Mouse (Mus musculus) ES-E14 (cell line): ENCODE measurements around the gene Fanca. TPM values are rescaled to one million over a fixed set of nuclear protein-coding genes. Genes with fewer than 3 reads are reported as not detected.

Source experiments
- DNase-seq: peaks from one replicate; pipeline ENCODE4 v3.0.0-alpha.2; 2013; ENCODE audit warnings: low read depth, low spot score
- H3K27ac ChIP-seq: 2 replicates; pipeline ENCODE4 v1.5.1; 2012; ENCODE audit warnings: low read depth, mild to moderate bottlenecking, low read length, moderate library complexity, mixed read lengths; ENCODE audit not compliant: poor library complexity, insufficient read depth, severe bottlenecking
- H3K36me3 ChIP-seq: 2 replicates; pipeline ENCODE4 v1.6.1; 2012; ENCODE audit warnings: mild to moderate bottlenecking, low read length, moderate library complexity, mixed read lengths; ENCODE audit not compliant: control insufficient read depth, poor library complexity, insufficient read depth, severe bottlenecking
- H3K4me1 ChIP-seq, 2 experiments: fragments of 150-350 bp in 1 of 2; sonication (generic) in 1 of 2; 2 replicates each; pipeline ENCODE4 v1.6.1; 2012; ENCODE audit warnings: low read length in 2 of 2, mild to moderate bottlenecking in 1 of 2, mixed read lengths in 1 of 2; ENCODE audit not compliant: control insufficient read depth in 2 of 2, insufficient read depth in 2 of 2, poor library complexity in 1 of 2
- H3K4me3 ChIP-seq, 2 experiments: fragments of 150-350 bp in 1 of 2; sonication (generic) in 1 of 2; 2 replicates each; pipeline ENCODE4 v1.5.1; 2012; ENCODE audit warnings: low read length in 2 of 2, low read depth in 1 of 2, mild to moderate bottlenecking in 1 of 2, mixed read lengths in 1 of 2; ENCODE audit not compliant: insufficient read depth in 1 of 2, poor library complexity in 1 of 2, severe bottlenecking in 1 of 2
- H3K9ac ChIP-seq: 2 replicates; pipeline ENCODE4 v1.6.1; 2012; ENCODE audit warnings: low read depth, mild to moderate bottlenecking, low read length, mixed read lengths; ENCODE audit not compliant: poor library complexity, insufficient read depth, severe bottlenecking
- H3K9me3 ChIP-seq: fragments of 150-350 bp; sonication (generic); 2 replicates; pipeline ENCODE4 v1.6.1; 2012; ENCODE audit warnings: low read depth, mild to moderate bottlenecking, low read length; ENCODE audit not compliant: control insufficient read depth, insufficient read depth
- CHD2 ChIP-seq: IDR thresholded peaks from 2 replicates; pipeline ENCODE4 v1.6.1; 2014; ENCODE audit warnings: mild to moderate bottlenecking, low read depth, low read length, inconsistent platforms
- HCFC1 ChIP-seq: IDR thresholded peaks from 2 replicates; pipeline ENCODE4 v1.6.1; 2012; ENCODE audit warnings: low read length, inconsistent platforms, borderline replicate concordance; ENCODE audit not compliant: insufficient read depth
- MAFK ChIP-seq: IDR thresholded peaks from 2 replicates; pipeline ENCODE4 v1.6.1; 2014; ENCODE audit warnings: mild to moderate bottlenecking, low read depth, low read length, inconsistent platforms; ENCODE audit not compliant: insufficient read depth
- ZC3H11A ChIP-seq: IDR thresholded peaks from 2 replicates; pipeline ENCODE4 v1.6.1; 2012; ENCODE audit warnings: low read depth, mild to moderate bottlenecking, inconsistent platforms, low read length, borderline replicate concordance
- ZNF384 ChIP-seq: IDR thresholded peaks from 2 replicates; pipeline ENCODE4 v1.6.1; 2012; ENCODE audit warnings: low read depth, low read length, inconsistent platforms
- in situ Hi-C, 2 experiments: fragments of 600-800 bp; cut with MboI; formaldehyde crosslinking; loops; one replicate each; pipeline ENCODE4 v1.15.1; 2025; ENCODE audit warnings: low sequenced_read_pairs in 2 of 2, inconsistent platforms in 1 of 2; ENCODE audit not compliant: unreplicated experiment in 2 of 2
- total RNA-seq: library from RNA; depleted of rRNA; stranded (reverse); fragments of 300-350 nt; gene quantifications from 2 replicates; pipeline ENCODE4 v1.2.3, GENCODE M21; 2012

Gene Fanca
- total RNA-seq, 1 experiment = 31.7 TPM

- no peak for DNase-seq
- H3K36me3 ChIP-seq = no peaks in the 10 kb centered on the region
- H3K9ac ChIP-seq = no peak overlapping the region
- H3K9me3 ChIP-seq = no peaks in the 10 kb centered on the region
- peaks cover 4 to 9% of the 10 kb centered on the region in 2 experiments; a peak in 3 of 4 replicates for H3K4me1 ChIP-seq
- in situ Hi-C loops = no loop called here
- no peak overlapping the region for H3K4me3 ChIP-seq
- TF ChIP-seq ZC3H11A (no peak), CHD2 (no peak), HCFC1 (no peak), ZNF384 (no peak), MAFK (no peak)
- no peak overlapping the region for H3K27ac ChIP-seq
Observed at GRCm38 (mm10) chr8:123331301-123331700, 12.9 kb upstream of the Fanca start.

- Histone ChIP-seq H3K27ac (no peak overlapping the region), H3K36me3 (no peaks in the 10 kb centered on the region), H3K4me1 (peaks cover 4 to 9% of the 10 kb centered on the region in 2 experiments; a peak in 3 of 4 replicates), H3K9me3 (no peaks in the 10 kb centered on the region), H3K9ac (no peak overlapping the region), H3K4me3 (no peak overlapping the region)
- no peak for DNase-seq
- in situ Hi-C loops = no loop called here
- TF ChIP-seq ZC3H11A = no peak
- TF ChIP-seq MAFK = no peak
- TF ChIP-seq CHD2 = no peak
- no peak for TF ChIP-seq HCFC1
- TF ChIP-seq ZNF384 = no peak
Observed at GRCm38 (mm10) chr8:123330701-123331100, 12.3 kb upstream of the Fanca start.

GRCm38 (mm10) chr8:123329961-123330360 is 11.6 kb upstream of the Fanca start:
- DNase-seq = no peak
- no peak overlapping the region for H3K4me3 ChIP-seq
- TF ChIP-seq MAFK (no peak), CHD2 (no peak), HCFC1 (no peak), ZC3H11A (no peak), ZNF384 (no peak)
- in situ Hi-C loops = no loop called here
- no peaks in the 10 kb centered on the region for H3K36me3 ChIP-seq
- H3K27ac ChIP-seq = no peak overlapping the region
- H3K9me3 ChIP-seq = no peaks in the 10 kb centered on the region
- H3K4me1 ChIP-seq = peaks cover 2 to 6% of the 10 kb centered on the region in 2 experiments; a peak in 1 of 4 replicates
- no peak overlapping the region for H3K9ac ChIP-seq

- in situ Hi-C loops = no loop called here
- no peak for TF ChIP-seq HCFC1
- TF ChIP-seq ZNF384 = no peak
- no peak for TF ChIP-seq ZC3H11A
- TF ChIP-seq CHD2 = no peak
- no peak for TF ChIP-seq MAFK
Observed at GRCm38 (mm10) chr8:123329350-123329749, 11.0 kb upstream of the Fanca start.

GRCm38 (mm10) chr8:123328552-123328951 is 10.2 kb upstream of the Fanca start:
- DNase-seq = no peak
- H3K27ac ChIP-seq = no peak overlapping the region
- no peak for TF ChIP-seq CHD2
- no peak for TF ChIP-seq MAFK
- no peak for TF ChIP-seq ZC3H11A
- TF ChIP-seq HCFC1 = no peak
- no peak for TF ChIP-seq ZNF384
- H3K4me3 ChIP-seq = no peak overlapping the region
- no peak overlapping the region for H3K9ac ChIP-seq
- no peaks in the 10 kb centered on the region for H3K9me3 ChIP-seq
- in situ Hi-C loops = no loop called here
- peaks cover 0 to 5% of the 10 kb centered on the region in 2 experiments; a peak in 1 of 4 replicates for H3K4me1 ChIP-seq
- no peaks in the 10 kb centered on the region for H3K36me3 ChIP-seq

More at GRCm38 (mm10) chr8:123329350-123329749, 11.0 kb upstream of the Fanca start:
- peaks cover 0 to 6% of the 10 kb centered on the region in 2 experiments; a peak in 1 of 4 replicates for H3K4me1 ChIP-seq
- no peak overlapping the region for H3K9ac ChIP-seq
- DNase-seq = no peak
- no peaks in the 10 kb centered on the region for H3K9me3 ChIP-seq
- no peaks in the 10 kb centered on the region for H3K36me3 ChIP-seq
- H3K4me3 ChIP-seq = no peak overlapping the region
- H3K27ac ChIP-seq = no peak overlapping the region
